Mouse (Mus musculus) CH12.LX (cell line): ENCODE data around the gene Junb. TPM values are rescaled to one million over a fixed set of nuclear protein-coding genes. Genes with fewer than 3 reads are reported as not detected.

Source experiments
- DNase-seq: peaks from one replicate; pipeline ENCODE4 v3.0.0-alpha.2; 2013; ENCODE audit errors: extremely low read depth
- H3K27ac ChIP-seq: 2 replicates; pipeline ENCODE4 v1.5.1; 2012; ENCODE audit warnings: low read depth, mild to moderate bottlenecking, control low read depth, moderate library complexity; ENCODE audit not compliant: insufficient read depth
- H3K27me3 ChIP-seq: replicated peaks from 2 replicates; pipeline ENCODE3; 2012; ENCODE audit warnings: inconsistent platforms
- H3K36me3 ChIP-seq, 2 experiments: replicated peaks in 1 of 2; 2 replicates each; pipeline versions ENCODE3 to v1.6.1; 2012; ENCODE audit warnings: inconsistent platforms in 1 of 2, low read length in 1 of 2, mild to moderate bottlenecking in 1 of 2, mixed read lengths in 1 of 2, moderate library complexity in 1 of 2; ENCODE audit not compliant: control insufficient read depth in 1 of 2, insufficient read depth in 1 of 2
- H3K4me1 ChIP-seq, 2 experiments: 2 replicates each; pipeline ENCODE4 v1.6.1; 2012; ENCODE audit warnings: inconsistent platforms in 1 of 2, moderate library complexity in 1 of 2; ENCODE audit not compliant: insufficient read depth in 2 of 2, control insufficient read depth in 1 of 2
- H3K4me2 ChIP-seq: 2 replicates; pipeline ENCODE4 v1.6.1; 2012; ENCODE audit warnings: low read depth, mild to moderate bottlenecking, control low read depth; ENCODE audit not compliant: poor library complexity, insufficient read depth, severe bottlenecking
- H3K4me3 ChIP-seq, 3 experiments: fragments of 150-350 bp in 1 of 3; sonication (generic) in 1 of 3; replicated peaks in 1 of 3; 2 replicates each; pipeline versions ENCODE3 to v1.5.1; 2011 to 2012; ENCODE audit warnings: low read depth in 2 of 3, low read length in 2 of 3, mild to moderate bottlenecking in 2 of 3, moderate library complexity in 2 of 3, control low read depth in 1 of 3, improper control_type of control experiment in 1 of 3, inconsistent platforms in 1 of 3, mixed read lengths in 1 of 3; ENCODE audit not compliant: poor library complexity in 1 of 3
- H3K79me2 ChIP-seq: replicated peaks from 2 replicates; pipeline ENCODE4 v1.6.1; 2012; ENCODE audit warnings: mild to moderate bottlenecking, moderate library complexity; ENCODE audit not compliant: control insufficient read depth, poor library complexity, insufficient read depth, severe bottlenecking; ENCODE audit errors: extremely low read depth
- H3K9ac ChIP-seq: 2 replicates; pipeline ENCODE4 v1.6.1; 2012; ENCODE audit warnings: low read depth, mild to moderate bottlenecking, control low read depth, moderate library complexity; ENCODE audit not compliant: insufficient read depth
- H3K9me3 ChIP-seq: replicated peaks from 2 replicates; pipeline ENCODE3; 2012; ENCODE audit warnings: low read length, inconsistent platforms, mixed read lengths
- CHD2 ChIP-seq: IDR thresholded peaks from 2 replicates; pipeline ENCODE4 v1.6.1; 2011; ENCODE audit warnings: low read length, improper control_type of control experiment
- CTCF ChIP-seq, 2 experiments: IDR thresholded peaks in 1 of 2; conservative IDR thresholded peaks in 1 of 2; 2 replicates each; pipeline ENCODE4 v1.5.1; 2011 to 2012; ENCODE audit warnings: low read depth in 2 of 2, low read length in 2 of 2, improper control_type of control experiment in 1 of 2, inconsistent platforms in 1 of 2, mild to moderate bottlenecking in 1 of 2, moderate library complexity in 1 of 2
- E2F4 ChIP-seq: IDR thresholded peaks from 2 replicates; pipeline ENCODE4 v1.6.1; 2011; ENCODE audit warnings: low read depth, low read length, improper control_type of control experiment; ENCODE audit not compliant: insufficient replicate concordance
- HCFC1 ChIP-seq: IDR thresholded peaks from 2 replicates; pipeline ENCODE4 v1.6.1; 2012; ENCODE audit warnings: low read depth, mild to moderate bottlenecking, inconsistent platforms, low read length, improper control_type of control experiment
- IRF4 ChIP-seq: IDR thresholded peaks from 2 replicates; pipeline ENCODE4 v1.6.1; 2014; ENCODE audit warnings: low read depth, mild to moderate bottlenecking, inconsistent platforms, low read length, improper control_type of control experiment
- JUND ChIP-seq: conservative IDR thresholded peaks from 2 replicates; pipeline ENCODE4 v1.6.1; 2011; ENCODE audit warnings: low read depth, low read length, improper control_type of control experiment
- MAZ ChIP-seq: IDR thresholded peaks from 2 replicates; pipeline ENCODE4 v1.6.1; 2012; ENCODE audit warnings: low read depth, mild to moderate bottlenecking, inconsistent platforms, low read length, improper control_type of control experiment, moderate library complexity
- MYC ChIP-seq: IDR thresholded peaks from 2 replicates; pipeline ENCODE4 v1.6.1; 2011; ENCODE audit warnings: low read depth, mild to moderate bottlenecking, improper control_type of control experiment, low read length
- NELFE ChIP-seq: IDR thresholded peaks from 2 replicates; pipeline ENCODE4 v1.6.1; 2011; ENCODE audit warnings: low read depth, low read length, improper control_type of control experiment
- PAX5 ChIP-seq: IDR thresholded peaks from 2 replicates; pipeline ENCODE4 v1.6.1; 2012; ENCODE audit warnings: low read length, inconsistent platforms, mixed read lengths
- POLR2A ChIP-seq: IDR thresholded peaks from 2 replicates; pipeline ENCODE4 v1.6.1; 2011; ENCODE audit warnings: low read depth, mild to moderate bottlenecking, improper control_type of control experiment, low read length
- POLR2AphosphoS2 ChIP-seq: IDR thresholded peaks from 2 replicates; pipeline ENCODE4 v1.6.1; 2011; ENCODE audit warnings: low read depth, low read length, improper control_type of control experiment
- RAD21 ChIP-seq: IDR thresholded peaks from 2 replicates; pipeline ENCODE4 v1.6.1; 2011; ENCODE audit warnings: low read depth, mild to moderate bottlenecking, low read length, improper control_type of control experiment, moderate library complexity
- SIN3A ChIP-seq: IDR thresholded peaks from 2 replicates; pipeline ENCODE4 v1.6.1; 2012; ENCODE audit warnings: low read length, improper control_type of control experiment, inconsistent platforms
- SMC3 ChIP-seq: IDR thresholded peaks from 2 replicates; pipeline ENCODE4 v1.6.1; 2011; ENCODE audit warnings: low read depth, low read length, improper control_type of control experiment
- TBP ChIP-seq: conservative IDR thresholded peaks from 2 replicates; pipeline ENCODE4 v1.6.1; 2011; ENCODE audit warnings: low read depth, low read length, improper control_type of control experiment
- ZC3H11A ChIP-seq: IDR thresholded peaks from 2 replicates; pipeline ENCODE4 v1.6.1; 2012; ENCODE audit warnings: low read depth, mild to moderate bottlenecking, inconsistent platforms, low read length, improper control_type of control experiment
- ZKSCAN1 ChIP-seq: IDR thresholded peaks from 2 replicates; pipeline ENCODE4 v1.6.1; 2012; ENCODE audit warnings: low read depth, inconsistent platforms, low read length, improper control_type of control experiment, borderline replicate concordance
- dilution Hi-C: fragments of 300-500 bp; cut with MboI; formaldehyde crosslinking; loops from 2 replicates; pipeline ENCODE4 v1.14.3; 2020; ENCODE audit warnings: low sequenced_read_pairs; ENCODE audit not compliant: extremely low pct_unique_long_range_greater_than_20kb, extremely low pct_ligation_motif_present
- in situ Hi-C: fragments of 300-500 bp; cut with MboI; formaldehyde crosslinking; loops from 3 replicates; pipeline ENCODE4 v1.14.3; 2019; ENCODE audit warnings: low sequenced_read_pairs, low pct_ligation_motif_present, low pct_unique_long_range_greater_than_20kb, mixed read lengths
- polyA plus RNA-seq: library from polyadenylated mRNA; unstranded; fragments of >175 nt; gene quantifications from 2 replicates; pipeline ENCODE4 v1.2.1, GENCODE M21; 2012; ENCODE audit warnings: low read depth; ENCODE audit not compliant: insufficient read length
- total RNA-seq, 2 experiments: library from RNA; depleted of rRNA; stranded (reverse); fragments of 300-350 nt in 1 of 2; fragments of >200 nt in 1 of 2; gene quantifications; 2 replicates each; pipeline ENCODE4 v1.2.3; 2012 to 2014

Junb gene
- total and polyA plus RNA-seq, 3 experiments = 63.4 to 342 (median 217) TPM

GRCm38 (mm10) chr8:84974543-84975142 is 3.9 kb downstream of the Junb start (continued):
- TF ChIP-seq HCFC1 (peak; percentile 51), TBP (0 out of 2 replicates have a peak, but pooled peaks have one; percentile 32), RAD21 (no peak; the same call in 1 of the 2 replicates), CHD2 (0 out of 2 replicates have a peak, but pooled peaks have one; percentile 40), POLR2A (no peak)

GRCm38 (mm10) chr8:84973803-84974542 is 4.5 kb downstream of the Junb start:
- H3K36me3 ChIP-seq = peaks cover 25 to 37% of the 10 kb centered on the region in 2 experiments
- TF ChIP-seq MAZ (no peak), CTCF (conservative IDR thresholded peaks at IDR 0.05 in 1 of 2, IDR thresholded peaks at IDR 0.05 in 1 of 2; ENCODE audit: low read depth in 2 of 2, low read length in 2 of 2) (peak; percentile 89 to 98), RAD21 (peak; percentile 99), ZC3H11A (peak; percentile 84), JUND (no peak), POLR2A (0 out of 2 replicates have a peak, but pooled peaks have one; percentile 5), SIN3A (peak; percentile 80; the same call in 1 of the 2 replicates), SMC3 (peak; percentile 98), NELFE (peak; percentile 15; the same call in 1 of the 2 replicates), E2F4 (no peak), IRF4 (no peak), POLR2AphosphoS2 (no peak), PAX5 (no peak), ZKSCAN1 (no peak), MYC (peak; percentile 76; the same call in 1 of the 2 replicates)
- dilution Hi-C loops = no loop called here
- DNase-seq = peak; percentile 76
- H3K9me3 ChIP-seq = no peaks in the 10 kb centered on the region
- peak overlapping the region; percentile 98 for H3K4me2 ChIP-seq
- peak overlapping the region; percentile 30; the same call in 1 of the 2 replicates for H3K27ac ChIP-seq
- no peaks in the 10 kb centered on the region for H3K27me3 ChIP-seq
- H3K4me1 ChIP-seq = peaks cover 6 to 20% of the 10 kb centered on the region in 2 experiments; a peak in 3 of 4 replicates
- in situ Hi-C loops = loop anchor here (5.0 kb wide), 1 partner anchor 33 kb away; no protein-coding TSS in a partner anchor
- peaks cover 26% of the 10 kb centered on the region for H3K79me2 ChIP-seq
- peak overlapping the region; percentile 88; the same call in 1 of the 2 replicates for H3K9ac ChIP-seq
- H3K4me3 ChIP-seq = peak overlapping the region in 2 of 3 experiments; percentile 35 to 94
